Mouse (Mus musculus): ENCODE results near the gene Cdk19. TPM values are rescaled to one million over a fixed set of nuclear protein-coding genes. Genes with fewer than 3 reads are reported as not detected.

The Cdk19 gene
- total and polyA plus RNA-seq, 3 experiments, result 3.3 to 4.7 (median 4.0) TPM

- in situ Hi-C loops (cut with MboI; ENCODE audit: low pct_ligation_motif_present, low pct_unique_long_range_greater_than_20kb, low sequenced_read_pairs), result loop anchor here (25.0 kb wide), 1 partner anchor 147 kb away; no protein-coding TSS in a partner anchor
- no peak overlapping the region for H3K9ac ChIP-seq (ENCODE audit: insufficient read depth, low read depth)
- H3K27ac ChIP-seq (ENCODE audit: insufficient read depth, low read depth), result no peak overlapping the region
- H3K27me3 ChIP-seq (replicated peaks), result no peaks in the 10 kb centered on the region
- TF ChIP-seq IRF4 (IDR thresholded peaks at IDR 0.05; ENCODE audit: low read depth, low read length), result no peak
- TF ChIP-seq MXI1 (IDR thresholded peaks at IDR 0.05; ENCODE audit: low read depth, low read length), result no peak
- TF ChIP-seq TBP (conservative IDR thresholded peaks at IDR 0.05; ENCODE audit: low read depth, low read length), result no peak
- no peak for TF ChIP-seq ZKSCAN1 (IDR thresholded peaks at IDR 0.05; ENCODE audit: borderline replicate concordance, low read depth, low read length)
- no peak for TF ChIP-seq JUN (IDR thresholded peaks at IDR 0.05; ENCODE audit: insufficient read depth, low read depth, low read length)
- TF ChIP-seq BHLHE40 (IDR thresholded peaks at IDR 0.05; ENCODE audit: low read depth, low read length), result no peak
- no peak for TF ChIP-seq PAX5 (IDR thresholded peaks at IDR 0.05; ENCODE audit: low read length)
- TF ChIP-seq RCOR1 (conservative IDR thresholded peaks at IDR 0.05; ENCODE audit: low read depth, low read length), result no peak
- no peak for TF ChIP-seq RAD21 (IDR thresholded peaks at IDR 0.05; ENCODE audit: low read depth, low read length)
- TF ChIP-seq MEF2A (IDR thresholded peaks at IDR 0.05; ENCODE audit: borderline replicate concordance, low read depth, low read length), result no peak
- no peak for TF ChIP-seq CHD2 (IDR thresholded peaks at IDR 0.05; ENCODE audit: low read length)
- no peak for TF ChIP-seq CTCF (conservative IDR thresholded peaks at IDR 0.05 in 1 of 2, IDR thresholded peaks at IDR 0.05 in 1 of 2; ENCODE audit: low read depth in 2 of 2, low read length in 2 of 2)
- TF ChIP-seq TCF12 (IDR thresholded peaks at IDR 0.05; ENCODE audit: low read depth, low read length), result no peak
- no peak for TF ChIP-seq KAT2A (IDR thresholded peaks at IDR 0.05; ENCODE audit: insufficient replicate concordance, low read length)
- no peak for TF ChIP-seq UBTF (IDR thresholded peaks at IDR 0.05; ENCODE audit: low read depth, low read length)
- TF ChIP-seq E2F4 (IDR thresholded peaks at IDR 0.05; ENCODE audit: insufficient replicate concordance, low read depth, low read length), result no peak
- no peaks in the 10 kb centered on the region for H3K36me3 ChIP-seq (replicated peaks in 1 of 2; ENCODE audit: control insufficient read depth in 1 of 2, insufficient read depth in 1 of 2, low read length in 1 of 2)
- dilution Hi-C loops (cut with MboI; ENCODE audit: extremely low pct_ligation_motif_present, extremely low pct_unique_long_range_greater_than_20kb, low sequenced_read_pairs), result no loop called here
- no peaks in the 10 kb centered on the region for H3K4me1 ChIP-seq (ENCODE audit: control insufficient read depth in 1 of 2, insufficient read depth in 2 of 2)
- DNase-seq (ENCODE audit: extremely low read depth), result no peak
- H3K79me2 ChIP-seq (replicated peaks; ENCODE audit: control insufficient read depth, extremely low read depth, insufficient read depth, poor library complexity, severe bottlenecking), result no peaks in the 10 kb centered on the region
- H3K4me3 ChIP-seq (replicated peaks in 1 of 3; ENCODE audit: low read depth in 2 of 3, low read length in 2 of 3, poor library complexity in 1 of 3), result no peak overlapping the region
- H3K9me3 ChIP-seq (replicated peaks; ENCODE audit: low read length), result no peaks in the 10 kb centered on the region
- no peak overlapping the region for H3K4me2 ChIP-seq (ENCODE audit: insufficient read depth, low read depth, poor library complexity, severe bottlenecking)
These were observed 25.4 kb downstream of the Cdk19 start for GRCm38 (mm10) chr10:40364642-40365361.

GRCm38 (mm10) chr10:40365991-40366390, 26.6 kb downstream of the Cdk19 start:
- no peak for DNase-seq (ENCODE audit: extremely low read depth)
- Histone ChIP-seq H3K79me2 (replicated peaks; ENCODE audit: control insufficient read depth, extremely low read depth, insufficient read depth, poor library complexity, severe bottlenecking) (no peaks in the 10 kb centered on the region), H3K4me1 (ENCODE audit: control insufficient read depth in 1 of 2, insufficient read depth in 2 of 2) (no peaks in the 10 kb centered on the region), H3K27me3 (replicated peaks) (no peaks in the 10 kb centered on the region), H3K4me2 (ENCODE audit: insufficient read depth, low read depth, poor library complexity, severe bottlenecking) (no peak overlapping the region), H3K4me3 (replicated peaks in 1 of 3; ENCODE audit: low read depth in 2 of 3, low read length in 2 of 3, poor library complexity in 1 of 3) (no peak overlapping the region), H3K9ac (ENCODE audit: insufficient read depth, low read depth) (no peak overlapping the region), H3K9me3 (replicated peaks; ENCODE audit: low read length) (no peaks in the 10 kb centered on the region), H3K36me3 (replicated peaks in 1 of 2; ENCODE audit: control insufficient read depth in 1 of 2, insufficient read depth in 1 of 2, low read length in 1 of 2) (no peaks in the 10 kb centered on the region), H3K27ac (ENCODE audit: insufficient read depth, low read depth) (no peak overlapping the region)
- TF ChIP-seq RCOR1 (conservative IDR thresholded peaks at IDR 0.05; ENCODE audit: low read depth, low read length), result no peak
- TF ChIP-seq SMC3 (IDR thresholded peaks at IDR 0.05; ENCODE audit: low read depth, low read length), result no peak
- TF ChIP-seq NRF1 (IDR thresholded peaks at IDR 0.05; ENCODE audit: low read depth, low read length), result no peak
- TF ChIP-seq USF1 (IDR thresholded peaks at IDR 0.05; ENCODE audit: low read depth, low read length), result no peak
- no peak for TF ChIP-seq ELF1 (IDR thresholded peaks at IDR 0.05; ENCODE audit: low read depth, low read length)
- no peak for TF ChIP-seq TCF12 (IDR thresholded peaks at IDR 0.05; ENCODE audit: low read depth, low read length)
- TF ChIP-seq JUN (IDR thresholded peaks at IDR 0.05; ENCODE audit: insufficient read depth, low read depth, low read length), result no peak
- no peak for TF ChIP-seq ZC3H11A (IDR thresholded peaks at IDR 0.05; ENCODE audit: low read depth, low read length)
- no peak for TF ChIP-seq BHLHE40 (IDR thresholded peaks at IDR 0.05; ENCODE audit: low read depth, low read length)
- no peak for TF ChIP-seq POLR2A (IDR thresholded peaks at IDR 0.05; ENCODE audit: low read depth, low read length)
- dilution Hi-C loops (cut with MboI; ENCODE audit: extremely low pct_ligation_motif_present, extremely low pct_unique_long_range_greater_than_20kb, low sequenced_read_pairs), result no loop called here
- in situ Hi-C loops (cut with MboI; ENCODE audit: low pct_ligation_motif_present, low pct_unique_long_range_greater_than_20kb, low sequenced_read_pairs), result loop anchor here (25.0 kb wide), 1 partner anchor 146 kb away; no protein-coding TSS in a partner anchor

Data from CH12.LX (cell line).